Mouse (Mus musculus) ovary, postnatal 36 days (tissue): Measurements from ENCODE around the gene Dmgdh.

Experiments used
- DNase-seq: peaks from one replicate; pipeline ENCODE4 v3.0.0; 2022; ENCODE audit warnings: low spot score, mixed read lengths

Dmgdh gene

DNA sequence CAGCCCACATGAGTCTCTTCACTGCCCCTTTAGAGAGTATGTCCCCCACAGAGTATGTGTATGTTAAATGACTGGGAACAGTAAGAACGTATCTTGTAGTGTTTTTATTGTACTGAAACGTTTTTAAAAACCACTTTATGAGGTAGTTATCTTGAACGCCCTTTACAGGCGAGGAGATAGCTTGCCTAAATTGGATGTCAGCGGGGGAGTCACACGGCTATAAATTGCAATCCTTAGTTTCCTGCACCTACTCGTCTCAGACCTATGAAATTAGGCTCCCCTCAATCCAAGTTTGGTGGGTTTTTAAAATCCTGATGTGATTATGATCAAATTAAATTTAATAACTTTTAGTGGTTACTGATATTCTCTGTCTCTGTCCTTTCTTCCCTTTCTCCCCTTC lies 98.6 kb downstream of the Dmgdh start:
- no peak for DNase-seq

GRCm38 (mm10) chr13:93773704-93774315 lies 99.6 kb downstream of the Dmgdh start:
- DNase-seq: no peak

DNA sequence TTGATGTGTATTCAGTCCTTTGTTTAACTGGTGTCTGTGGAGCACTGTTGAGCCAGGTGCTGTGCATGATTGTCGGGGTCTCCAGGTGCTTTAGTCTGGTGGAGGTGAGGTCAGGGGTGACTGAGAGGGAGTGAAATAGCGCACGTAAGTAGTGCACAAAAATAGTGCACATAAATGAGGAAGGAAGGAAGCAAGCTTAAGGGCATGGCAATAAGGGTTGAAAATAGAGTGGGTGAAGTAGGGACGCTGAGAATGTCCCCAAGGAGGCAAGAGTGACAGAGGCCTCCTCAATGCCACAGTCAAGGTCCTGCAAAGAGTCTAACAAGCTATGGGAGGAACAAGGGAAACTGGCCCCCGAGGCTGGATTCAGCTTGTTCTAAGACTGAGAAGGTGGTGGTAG lies 108.6 kb downstream of the Dmgdh start:
- DNase-seq: no peak

GRCm38 (mm10) chr13:93785329-93785728 lies 111.1 kb downstream of the Dmgdh start:
- no peak for DNase-seq

GRCm38 (mm10) chr13:93786051-93786450 lies 111.8 kb downstream of the Dmgdh start:
- DNase-seq: no peak

GRCm38 (mm10) chr13:93787647-93788046 lies 113.4 kb downstream of the Dmgdh start:
- DNase-seq: no peak

GRCm38 (mm10) chr13:93792945-93793642 lies 118.9 kb downstream of the Dmgdh start:
- DNase-seq: no peak

DNA sequence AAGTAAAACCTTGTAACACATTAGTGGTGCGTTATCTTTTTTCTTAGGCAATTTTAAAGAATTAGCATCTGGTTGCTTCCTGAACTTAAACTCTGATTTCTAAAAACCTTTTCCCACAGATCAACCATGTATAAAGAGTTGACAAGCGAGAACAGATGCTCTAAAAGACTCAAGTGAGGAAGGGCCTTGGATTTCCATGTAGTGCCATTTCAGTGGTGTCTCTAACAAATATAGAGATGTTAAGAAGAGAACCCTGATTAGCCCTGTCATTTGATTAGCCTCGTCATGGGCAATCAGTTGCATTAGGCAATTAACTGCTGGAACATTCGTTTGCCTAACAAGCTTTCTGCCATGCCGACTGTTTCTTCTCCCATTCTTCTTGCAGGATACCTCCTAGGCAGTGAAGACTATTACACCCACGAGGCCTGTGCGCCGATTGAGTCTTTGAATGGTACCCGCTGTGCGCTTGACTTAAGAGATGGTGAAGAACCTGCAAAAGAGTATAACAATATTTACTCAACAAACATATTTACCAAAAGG lies 119.5 kb downstream of the Dmgdh start:
- DNase-seq: no peak

DNA sequence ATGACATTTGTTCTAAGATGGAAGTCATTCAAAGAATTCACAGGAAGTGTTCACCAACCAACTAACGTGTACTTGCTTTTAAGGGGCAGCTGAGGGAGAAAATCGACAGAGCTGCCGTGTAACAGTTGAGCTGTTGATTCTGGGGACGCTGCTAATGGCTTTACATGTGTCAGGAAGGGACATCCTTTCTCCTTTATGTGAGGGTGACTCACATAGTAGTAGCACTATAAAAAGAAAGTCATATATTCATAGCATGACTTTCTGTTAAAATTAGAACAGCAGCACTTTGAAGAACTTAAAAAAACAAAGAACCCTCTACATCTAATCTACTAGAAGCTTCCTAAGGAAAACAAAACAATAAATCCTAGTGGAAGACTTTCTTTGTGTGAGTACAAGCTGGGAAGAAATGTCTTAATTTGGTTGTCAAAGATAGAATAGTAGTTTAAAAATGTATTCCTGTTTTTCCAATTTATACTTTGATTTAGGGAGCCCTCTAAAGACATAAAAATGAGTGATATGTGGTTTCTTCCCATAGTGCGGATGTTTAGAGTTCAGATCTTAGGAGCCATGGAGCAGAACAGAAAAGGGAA lies 122.9 kb downstream of the Dmgdh start:
- DNase-seq: no peak
